Mouse (Mus musculus) midbrain, embryonic 11.5 days (tissue): ENCODE measurements around the gene Olfr689. TPM values are rescaled to one million over a fixed set of nuclear protein-coding genes. Genes with fewer than 3 reads are reported as not detected.
"Not testable (repeated sequence)": the region's sequence is repeated elsewhere in the genome, so short reads cannot be mapped to it uniquely, and the experiment has no call there.

Experiments used
- ATAC-seq: fragments of 200-750 bp; cut with Nextera tagmentation; 2 replicates; pipeline ENCODE4 v1.8.0; 2017; ENCODE audit warnings: moderate TSS enrichment, moderate library complexity; ENCODE audit not compliant: low FRiP score
- DNase-seq: peaks from one replicate; pipeline ENCODE4 v3.0.0; 2015; ENCODE audit warnings: low spot score; ENCODE audit errors: missing footprints
- H3K27ac ChIP-seq: fragments of 300-500 bp; sonication (generic); 2 replicates; pipeline ENCODE4 v1.5.1; 2014; ENCODE audit warnings: low read depth, low read length
- H3K27me3 ChIP-seq: fragments of 300-500 bp; sonication (generic); 2 replicates; pipeline ENCODE4 v1.6.1; 2014; ENCODE audit warnings: mild to moderate bottlenecking, low read length, moderate library complexity, mixed read lengths; ENCODE audit not compliant: control insufficient read depth, insufficient read depth
- H3K36me3 ChIP-seq: fragments of 300-500 bp; sonication (generic); 2 replicates; pipeline ENCODE4 v1.6.1; 2014; ENCODE audit warnings: mild to moderate bottlenecking, low read length, moderate library complexity, mixed read lengths; ENCODE audit not compliant: control insufficient read depth, insufficient read depth
- H3K4me1 ChIP-seq: fragments of 300-500 bp; sonication (generic); 2 replicates; pipeline ENCODE4 v1.6.1; 2014; ENCODE audit warnings: low read length; ENCODE audit not compliant: control insufficient read depth, insufficient read depth
- H3K4me2 ChIP-seq: fragments of 300-500 bp; sonication (generic); 2 replicates; pipeline ENCODE4 v1.6.1; 2014; ENCODE audit warnings: mild to moderate bottlenecking, moderate library complexity
- H3K4me3 ChIP-seq: fragments of 300-500 bp; sonication (generic); 2 replicates; pipeline ENCODE4 v1.5.1; 2014; ENCODE audit warnings: low read depth, low read length
- H3K9ac ChIP-seq: fragments of 300-500 bp; sonication (generic); 2 replicates; pipeline ENCODE4 v1.6.1; 2014; ENCODE audit warnings: low read length
- H3K9me3 ChIP-seq: fragments of 300-500 bp; sonication (generic); 2 replicates; pipeline ENCODE4 v1.6.1; 2016; ENCODE audit warnings: low read length; ENCODE audit not compliant: control insufficient read depth
- WGBS: fragments of 180-500 bp; shearing (Covaris S2); extraction: QIAGEN DNeasy Blood & Tissue Kit; methylation state at CpG from one replicate; pipeline ENCODE4 v1.1.7; 2014; 5-methylcytosine and 5-hydroxymethylcytosine counted together
- polyA plus RNA-seq: library from polyadenylated mRNA; unstranded; fragments of >200 nt; fragmentation: Nextera tagmentation; extraction: Ambion mirVana; gene quantifications from 2 replicates; pipeline ENCODE4 v1.2.1, GENCODE M21; 2014

Olfr689 gene
- polyA plus RNA-seq, 1 experiment from 2014 or later, result not detected

DNA sequence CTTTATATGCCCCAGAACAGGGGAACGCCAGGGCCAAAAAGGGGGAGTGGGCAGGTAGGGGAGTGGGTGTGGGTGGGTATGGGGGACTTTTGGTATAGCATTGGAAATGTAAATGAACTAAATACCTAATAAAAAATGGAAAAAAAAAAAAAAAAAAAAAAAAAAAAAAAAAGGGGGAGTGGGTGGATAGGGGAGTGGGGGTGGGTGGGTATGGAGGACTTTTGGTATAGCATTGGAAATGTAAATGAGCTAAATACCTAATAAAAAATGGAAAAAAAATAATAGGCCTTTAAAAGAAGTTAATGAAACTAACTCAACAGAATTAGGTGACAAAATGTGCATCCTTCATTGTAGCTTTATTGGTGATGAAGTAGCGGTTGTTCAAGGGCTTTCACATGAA, 45.5 kb downstream of the Olfr689 start:
- WGBS, result 91% methylated on average over 1 of the region's 2 CpGs
- H3K9ac ChIP-seq, H3K9me3 ChIP-seq, DNase-seq, H3K36me3 ChIP-seq, H3K4me3 ChIP-seq, H3K4me2 ChIP-seq, H3K4me1 ChIP-seq, H3K27me3 ChIP-seq, H3K27ac ChIP-seq: not testable (repeated sequence)
- peak; percentile 93 for ATAC-seq

DNA sequence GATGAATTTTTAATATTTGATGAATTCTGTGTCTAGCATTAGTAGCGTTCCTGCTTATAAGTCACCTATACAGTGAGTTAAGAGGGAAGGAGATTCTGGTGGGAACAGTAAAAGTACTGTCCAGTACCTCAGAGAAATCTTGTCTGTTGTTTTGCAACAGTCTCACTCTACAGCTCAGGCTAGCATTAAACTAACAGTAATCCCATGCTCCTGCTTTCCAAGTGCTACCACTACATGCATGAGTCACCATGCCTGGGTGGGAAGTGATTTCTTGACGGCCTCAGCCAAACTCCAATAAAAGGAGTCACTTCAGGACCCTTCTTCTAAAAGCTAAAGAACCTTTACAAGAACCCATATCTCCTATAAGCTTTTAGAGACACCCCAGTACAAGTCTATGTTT, 50.7 kb downstream of the Olfr689 start:
- no peaks in the 10 kb centered on the region for H3K9me3 ChIP-seq
- H3K27ac ChIP-seq, result no peak overlapping the region
- WGBS, result 88% methylated on average over 2 of the region's 2 CpGs
- no peak for ATAC-seq
- H3K4me3 ChIP-seq, result no peak overlapping the region
- H3K27me3 ChIP-seq, result no peaks in the 10 kb centered on the region
- no peaks in the 10 kb centered on the region for H3K36me3 ChIP-seq
- no peaks in the 10 kb centered on the region for H3K4me1 ChIP-seq
- H3K4me2 ChIP-seq, result no peak overlapping the region
- DNase-seq, result no peak
- H3K9ac ChIP-seq, result no peak overlapping the region

DNA sequence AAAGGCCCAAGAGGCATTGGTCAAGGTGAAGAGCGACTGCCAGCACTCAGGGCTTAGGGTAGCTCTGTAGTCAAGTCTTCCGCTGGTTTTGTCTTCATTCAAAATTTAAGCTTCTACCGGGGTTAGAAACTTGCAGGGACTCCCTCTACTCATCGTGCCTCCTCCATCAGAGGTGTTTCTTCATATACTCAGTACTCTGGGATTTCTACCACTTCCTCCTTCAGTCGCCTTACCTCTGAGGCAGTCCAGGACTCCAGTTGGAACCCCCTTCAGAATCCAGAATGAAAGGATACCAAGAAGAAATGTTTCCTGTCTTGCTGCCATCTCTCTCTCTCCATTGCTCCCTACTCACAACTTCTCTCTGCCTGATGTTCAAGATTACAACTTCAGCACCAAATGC, 56.3 kb downstream of the Olfr689 start:
- no peak overlapping the region for H3K9ac ChIP-seq
- H3K27me3 ChIP-seq, result no peaks in the 10 kb centered on the region
- DNase-seq (peak; percentile 33), ATAC-seq (no peak)
- WGBS, result 93% methylated on average over 5 of the region's 5 CpGs
- H3K4me3 ChIP-seq, result no peak overlapping the region
- no peak overlapping the region for H3K27ac ChIP-seq
- H3K9me3 ChIP-seq, result no peaks in the 10 kb centered on the region
- no peaks in the 10 kb centered on the region; the same call in 1 of the 2 replicates for H3K36me3 ChIP-seq
- H3K4me2 ChIP-seq, result no peak overlapping the region
- H3K4me1 ChIP-seq, result no peaks in the 10 kb centered on the region

DNA sequence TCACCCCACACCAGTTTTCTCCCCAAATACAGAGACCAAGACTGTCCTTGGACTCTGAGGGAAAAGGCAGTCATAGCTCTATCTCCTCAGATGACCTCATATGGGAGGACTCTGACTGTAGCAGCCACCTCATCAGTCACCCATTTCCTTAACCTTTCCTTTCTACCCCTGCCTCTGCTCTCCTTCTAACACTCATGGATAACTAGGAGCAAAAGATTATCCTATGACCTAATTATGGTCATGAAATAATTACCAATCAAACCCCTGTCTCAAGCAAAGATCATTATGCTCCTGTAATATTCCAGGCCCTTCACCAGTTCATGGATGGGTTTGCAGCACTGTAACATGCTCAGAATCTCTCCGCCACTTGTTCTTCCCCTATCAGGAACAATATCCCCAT, 57.0 kb downstream of the Olfr689 start, which contains the start of gene Olfr692:
Gene Olfr692 (plus strand): TSS at position 301 of the 400 bp plus-strand sequence.
- H3K9me3 ChIP-seq, result no peaks in the 10 kb centered on the region
- no peaks in the 10 kb centered on the region for H3K27me3 ChIP-seq
- H3K4me2 ChIP-seq, result no peak within 1 kb of the TSS
- no peak for ATAC-seq
- H3K36me3 ChIP-seq, result no peaks in the 10 kb centered on the region; the same call in 1 of the 2 replicates
- no peak for DNase-seq
- no peak within 1 kb of the TSS for H3K27ac ChIP-seq
- no peaks in the 10 kb centered on the region for H3K4me1 ChIP-seq
- 97% methylated on average over 1 of the region's 1 CpGs for WGBS
- H3K4me3 ChIP-seq, result no peak within 1 kb of the TSS
- H3K9ac ChIP-seq, result no peak within 1 kb of the TSS

DNA sequence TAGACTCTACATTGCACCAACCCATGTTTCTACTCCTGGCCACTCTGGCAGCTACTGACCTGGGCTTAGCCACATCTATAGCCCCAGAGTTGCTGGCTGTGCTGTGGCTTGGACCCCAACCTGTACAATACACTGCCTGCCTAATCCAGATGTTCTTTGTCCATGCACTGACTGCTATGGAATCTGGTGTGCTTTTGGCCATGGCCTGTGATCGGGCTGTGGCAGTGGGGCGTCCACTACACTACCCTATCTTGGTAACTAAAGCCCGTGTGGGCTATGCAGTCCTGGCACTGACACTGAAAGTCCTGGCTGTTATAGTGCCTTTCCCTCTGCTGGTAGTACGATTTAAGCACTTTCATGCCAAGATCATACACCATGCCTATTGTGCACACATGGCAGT, 57.6 kb downstream of the Olfr689 start:
- Histone ChIP-seq H3K9me3 (no peaks in the 10 kb centered on the region), H3K27me3 (no peaks in the 10 kb centered on the region), H3K4me2 (no peak overlapping the region), H3K27ac (no peak overlapping the region), H3K9ac (no peak overlapping the region), H3K36me3 (no peaks in the 10 kb centered on the region; the same call in 1 of the 2 replicates), H3K4me3 (no peak overlapping the region), H3K4me1 (no peaks in the 10 kb centered on the region)
- ATAC-seq (0 out of 2 replicates have a peak, but pooled peaks have one; percentile 27), DNase-seq (peak; percentile 78)
- WGBS, result 96% methylated on average over 4 of the region's 4 CpGs

Other genes with a start within 250 kb of the Olfr689 start
- gene Olfr678, start 246.7 kb upstream of the Olfr689 start, polyA plus RNA-seq, result not detected in 2 replicates
- gene Olfr679, start 230.0 kb upstream of the Olfr689 start, polyA plus RNA-seq, result not detected in 2 replicates
- not detected in 2 replicates for gene Olfr680-ps1, start 218.3 kb upstream of the Olfr689 start, polyA plus RNA-seq
- not detected in 2 replicates for gene Olfr681, start 194.3 kb upstream of the Olfr689 start, polyA plus RNA-seq
- gene Olfr683, start 164.2 kb upstream of the Olfr689 start, polyA plus RNA-seq, result not detected in 2 replicates
- gene Olfr684, start 147.5 kb upstream of the Olfr689 start, polyA plus RNA-seq, result not detected in 2 replicates
- gene Olfr685, start 125.2 kb upstream of the Olfr689 start, polyA plus RNA-seq, result not detected in 2 replicates
- gene Olfr686, start 103.7 kb upstream of the Olfr689 start, polyA plus RNA-seq, result not detected in 2 replicates
- not detected in 2 replicates for gene Olfr688, start 23.1 kb upstream of the Olfr689 start, polyA plus RNA-seq
- gene Olfr690, start 22.9 kb downstream of the Olfr689 start, polyA plus RNA-seq, result not detected in 2 replicates
- 0.07 TPM in 2 replicates for gene Olfr691, start 31.1 kb downstream of the Olfr689 start, polyA plus RNA-seq
- not detected in 2 replicates for gene Olfr692, start 57.1 kb downstream of the Olfr689 start, polyA plus RNA-seq
- gene Gm5901, start 63.9 kb downstream of the Olfr689 start, polyA plus RNA-seq, result not detected in 2 replicates
- 25.4 and 30.4 TPM in 2 replicates for gene Fam160a2, start 88.9 kb downstream of the Olfr689 start, polyA plus RNA-seq
- not detected in 2 replicates for gene Cnga4, start 93.4 kb downstream of the Olfr689 start, polyA plus RNA-seq
- 0.14 and 0.28 TPM in 2 replicates for gene Cckbr, start 114.6 kb downstream of the Olfr689 start, polyA plus RNA-seq
- 24.2 and 24.9 TPM in 2 replicates for gene Cavin3, start 171.1 kb downstream of the Olfr689 start, polyA plus RNA-seq
- 42.0 and 47.3 TPM in 2 replicates for gene Smpd1, start 243.2 kb downstream of the Olfr689 start, polyA plus RNA-seq